Mouse (Mus musculus): ENCODE measurements around the gene Rgs4. TPM values are rescaled to one million over a fixed set of nuclear protein-coding genes. Genes with fewer than 3 reads are reported as not detected.

Rgs4 gene
- polyA plus RNA-seq (2017; shearing (Covaris generic)), result not detected

DNA sequence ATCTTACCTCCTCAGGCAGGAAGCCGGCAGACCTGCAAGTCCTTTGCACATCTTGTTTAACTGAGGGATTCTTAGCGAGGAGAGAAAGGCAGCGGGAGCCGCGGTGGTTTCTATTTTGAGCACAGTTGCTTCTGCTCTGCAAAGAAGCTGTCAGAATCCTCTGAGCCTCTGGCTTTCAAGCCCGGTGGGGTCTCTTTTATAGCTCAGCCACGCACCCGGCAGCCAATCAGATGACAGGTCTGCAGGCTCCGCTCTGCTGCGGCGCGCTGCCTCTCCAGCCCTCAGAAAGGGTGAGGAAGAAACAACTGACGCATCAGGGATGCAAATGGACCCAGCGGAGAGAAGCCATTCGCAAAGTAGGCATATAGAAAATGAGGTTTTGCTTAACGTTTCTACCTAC is at the start of gene Rgs4:
Rgs4 (minus strand) TSS at position 170 of the 400 bp plus-strand sequence.

Other genes starting within 250 kb of the Rgs4 start
- gene Nuf2, start 216.2 kb downstream of the Rgs4 start, polyA plus RNA-seq (2017; shearing (Covaris generic)), result 0.52 TPM
- 0.40 TPM for gene Rgs5, start 92.1 kb downstream of the Rgs4 start, polyA plus RNA-seq (2017; shearing (Covaris generic))
- not detected for gene Ccdc190, start 181.0 kb upstream of the Rgs4 start, polyA plus RNA-seq (2017; shearing (Covaris generic))
- gene Hsd17b7, start 221.6 kb upstream of the Rgs4 start, polyA plus RNA-seq (2017; shearing (Covaris generic)), result 11.4 TPM

Measured in effector memory CD4-positive, alpha-beta T cell, adult 5 months (primary cell).